Mouse (Mus musculus) skeletal muscle tissue, postnatal 0 days (tissue): ENCODE data around the gene Dyrk1b. TPM values are rescaled to one million over a fixed set of nuclear protein-coding genes. Genes with fewer than 3 reads are reported as not detected.

ENCODE experiments used
- polyA plus RNA-seq: library from polyadenylated mRNA; unstranded; fragments of >200 nt; fragmentation: Nextera tagmentation; extraction: Ambion mirVana; gene quantifications from 2 replicates; pipeline ENCODE4 v1.2.1, GENCODE M21; 2015

Dyrk1b gene
- polyA plus RNA-seq = 49.8 and 62.1 TPM in 2 replicates

DNA sequence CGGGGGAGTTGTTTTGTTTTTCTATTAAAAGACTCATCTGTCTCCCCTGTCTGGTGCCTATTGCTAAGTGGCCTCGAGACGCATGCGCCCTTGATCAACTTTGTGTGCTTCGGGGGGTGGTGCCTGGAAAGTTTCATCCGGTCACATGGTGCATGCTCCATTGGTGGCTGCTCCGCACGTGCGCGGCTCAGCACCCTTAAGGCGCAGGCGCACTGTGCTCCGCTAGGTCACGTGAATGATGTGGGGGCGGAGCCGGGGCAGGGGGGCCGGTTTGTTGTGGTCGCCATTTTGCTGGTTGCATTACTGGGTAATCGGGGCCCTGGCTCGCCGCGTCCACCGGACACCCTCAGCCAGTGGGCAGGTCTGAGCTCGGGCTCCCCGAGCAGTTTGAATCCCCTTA is at the start of gene Dyrk1b:
Dyrk1b (plus strand) TSS at position 242 of the 400 bp plus-strand sequence.

DNA sequence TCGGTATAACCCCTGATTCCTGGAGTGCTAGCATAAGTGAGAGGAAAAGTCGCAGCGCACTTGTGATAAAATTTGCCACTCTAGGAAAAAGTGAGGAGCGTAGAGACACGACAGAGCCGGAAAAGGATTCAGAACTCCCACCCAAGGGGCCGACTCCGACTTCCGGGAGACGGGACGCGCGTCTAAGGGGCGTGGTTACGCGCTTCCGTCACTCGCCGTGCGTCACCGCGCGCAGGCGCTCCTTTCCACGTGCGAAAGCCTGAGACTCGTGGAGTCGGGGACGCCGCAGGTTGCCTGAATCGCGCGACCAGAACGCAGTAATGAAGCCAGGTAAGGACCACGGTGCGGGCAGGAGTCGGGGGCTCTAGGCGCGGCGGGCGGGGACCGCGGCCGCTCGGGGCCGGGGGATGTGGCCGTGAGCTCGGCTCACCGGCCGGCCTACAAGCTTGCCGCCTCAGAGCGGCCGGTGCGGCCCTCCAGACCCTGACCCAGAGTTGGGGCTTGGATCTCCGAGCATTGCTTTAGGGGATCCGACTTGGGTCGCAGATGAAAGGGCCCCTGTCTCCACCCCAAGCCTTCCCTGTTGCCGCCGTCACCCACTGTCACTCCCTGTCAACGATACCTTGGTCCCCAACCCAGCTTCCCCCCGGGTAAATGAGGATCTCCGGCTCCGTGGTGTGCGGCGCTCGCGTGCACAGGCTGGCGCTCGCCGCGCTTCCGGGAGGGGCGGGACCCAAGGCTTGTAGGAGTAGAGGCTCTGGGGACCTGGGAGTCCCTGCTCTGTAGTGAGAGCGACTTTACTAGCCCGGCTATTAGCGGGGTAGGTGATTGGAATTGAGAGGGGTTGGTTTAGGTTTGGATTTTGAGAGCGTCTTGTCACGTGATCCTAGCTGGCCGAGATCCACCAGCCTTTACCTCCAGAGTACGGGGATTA is 9.5 kb upstream of the Dyrk1b start, which contains the start of gene Fbl:
Fbl (plus strand) TSS at position 222 of the 934 bp plus-strand sequence.

Other genes with a start within 250 kb of the Dyrk1b start
- gene Zfp780b, start 200.3 kb upstream of the Dyrk1b start, polyA plus RNA-seq = 7.2 and 7.6 TPM in 2 replicates
- gene Zfp850, start 165.4 kb upstream of the Dyrk1b start, polyA plus RNA-seq = 0.55 and 0.78 TPM in 2 replicates
- 179 and 196 TPM in 2 replicates for gene Psmc4, start 129.4 kb upstream of the Dyrk1b start, polyA plus RNA-seq
- gene Fcgbp, start 108.2 kb upstream of the Dyrk1b start, polyA plus RNA-seq = not detected in 2 replicates
- not detected in 2 replicates for gene 9530053A07Rik, start 50.0 kb upstream of the Dyrk1b start, polyA plus RNA-seq
- 38.9 and 55.1 TPM in 2 replicates for gene Fbl, start 9.8 kb upstream of the Dyrk1b start, polyA plus RNA-seq
- gene Eid2, start 88.4 kb downstream of the Dyrk1b start, polyA plus RNA-seq = 7.0 and 7.9 TPM in 2 replicates
- gene Eid2b, start 98.3 kb downstream of the Dyrk1b start, polyA plus RNA-seq = 9.4 and 10.3 TPM in 2 replicates
- gene Selenov, start 111.7 kb downstream of the Dyrk1b start, polyA plus RNA-seq = 0.16 TPM in 1 of 2 replicates, not detected in the other
- gene Dll3, start 122.8 kb downstream of the Dyrk1b start, polyA plus RNA-seq = not detected in 2 replicates
- gene Timm50, start 132.6 kb downstream of the Dyrk1b start, polyA plus RNA-seq = 71.8 and 92.4 TPM in 2 replicates
- gene Supt5, start 159.3 kb downstream of the Dyrk1b start, polyA plus RNA-seq = 44.9 and 47.5 TPM in 2 replicates
- 568 and 593 TPM in 2 replicates for gene Rps16, start 171.2 kb downstream of the Dyrk1b start, polyA plus RNA-seq
- gene Plekhg2, start 193.1 kb downstream of the Dyrk1b start, polyA plus RNA-seq = 18.0 and 18.7 TPM in 2 replicates
- 9.9 and 12.2 TPM in 2 replicates for gene Zfp36, start 200.8 kb downstream of the Dyrk1b start, polyA plus RNA-seq
- gene Med29, start 213.2 kb downstream of the Dyrk1b start, polyA plus RNA-seq = 39.1 and 40.9 TPM in 2 replicates
- gene Paf1, start 213.5 kb downstream of the Dyrk1b start, polyA plus RNA-seq = 49.3 TPM in 2 replicates